Mouse (Mus musculus) c-Kit-positive CD71-negative TER-119-negative erythroid progenitor cells, embryonic 14.5 days (primary cell): ENCODE results near the gene Slc7a11.

Source experiments
- DNase-seq: peaks from one replicate; pipeline ENCODE4 v3.0.0-alpha.2; 2013; ENCODE audit warnings: low read depth

The Slc7a11 gene

GRCm38 (mm10) chr3:49856797-49857196 lies 586.6 kb downstream of the Slc7a11 start:
- DNase-seq: no peak

GRCm38 (mm10) chr3:49854277-49854676 lies 589.1 kb downstream of the Slc7a11 start:
- DNase-seq: no peak

DNA sequence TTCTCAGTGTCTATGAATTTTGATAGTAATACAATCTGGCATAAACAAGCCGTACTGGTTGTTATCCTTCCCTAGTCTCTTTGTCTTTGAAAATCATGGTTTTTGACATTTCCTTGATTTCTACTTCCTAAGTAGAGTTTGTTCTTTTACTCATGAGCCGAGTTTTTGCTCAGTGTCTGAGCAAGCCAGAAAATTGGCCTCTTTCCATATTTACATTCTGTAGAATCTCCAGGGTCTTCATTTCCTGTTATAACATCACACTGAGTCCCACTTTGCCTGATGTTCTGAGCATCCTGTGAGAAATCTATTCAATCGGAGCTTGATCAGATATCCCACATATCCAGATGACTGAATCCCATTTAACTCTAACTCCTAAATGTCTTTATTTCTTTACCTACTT lies 600.4 kb downstream of the Slc7a11 start:
- DNase-seq: no peak
